Mouse (Mus musculus): ENCODE results near the gene Vmn1r155. TPM values are rescaled to one million over a fixed set of nuclear protein-coding genes. Genes with fewer than 3 reads are reported as not detected.
"Not testable (repeated sequence)": the region's sequence is repeated elsewhere in the genome, so short reads cannot be mapped to it uniquely, and the experiment has no call there.

The Vmn1r155 gene
- polyA plus RNA-seq (2014; fragmentation: Nextera tagmentation; extraction: Ambion mirVana), result not detected in 2 replicates

DNA sequence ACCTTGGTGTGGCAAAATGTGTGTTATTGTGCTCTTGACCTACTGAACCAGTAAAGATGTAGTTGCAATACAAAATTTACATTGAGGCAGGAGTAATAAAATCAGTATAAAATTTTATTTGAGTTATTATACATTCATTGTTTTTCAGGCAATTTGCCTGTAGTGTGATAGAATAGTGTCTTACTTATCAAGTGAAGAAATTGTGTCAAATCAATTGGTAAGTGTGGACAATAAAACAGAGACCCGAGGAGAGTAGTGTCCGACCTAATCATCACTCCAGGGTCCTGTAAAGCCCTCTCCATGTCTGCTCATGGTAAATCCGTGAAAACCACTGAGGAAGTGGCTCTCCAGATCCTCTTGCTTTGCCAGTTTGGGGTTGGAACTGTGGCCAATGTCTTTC is at the start of gene Vmn1r155:
Gene Vmn1r155 (plus strand): TSS at position 301 of the 400 bp plus-strand sequence.
- not testable (repeated sequence) for H3K9ac ChIP-seq (replicated peaks; ENCODE audit: low read length); H3K4me1 ChIP-seq (ENCODE audit: control insufficient read depth, insufficient read depth, low read length); H3K4me3 ChIP-seq (replicated peaks; ENCODE audit: low read depth, low read length); H3K9me3 ChIP-seq (ENCODE audit: control insufficient read depth, low read length); H3K27me3 ChIP-seq (ENCODE audit: control insufficient read depth, insufficient read depth, low read length); DNase-seq; H3K27ac ChIP-seq (replicated peaks; ENCODE audit: low read depth, low read length); ATAC-seq (ENCODE audit: low FRiP score, low TSS enrichment); H3K36me3 ChIP-seq (ENCODE audit: control insufficient read depth, insufficient read depth, low read length); H3K4me2 ChIP-seq (ENCODE audit: low read length)
- no CpG with 5 or more reads among the region's 3 CpGs for WGBS

DNA sequence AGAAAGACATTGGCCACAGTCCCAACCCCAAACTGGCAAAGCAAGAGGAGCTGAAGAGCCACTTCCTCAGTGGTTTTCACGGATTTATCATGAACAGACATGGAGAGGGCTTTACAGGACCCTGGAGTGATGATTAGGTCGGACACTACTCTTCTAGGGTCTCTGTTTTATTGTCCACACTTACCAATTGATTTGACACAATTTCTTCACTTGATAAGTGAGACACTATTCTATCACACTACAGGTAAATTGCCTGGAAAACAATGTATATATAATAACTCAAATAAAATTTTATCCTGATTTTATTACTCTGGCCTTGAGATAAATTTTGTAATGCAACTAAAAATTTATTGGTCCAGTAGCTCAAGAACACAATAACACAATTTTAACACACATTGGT is 34.4 kb downstream of the Vmn1r155 start, which contains the start of gene Gm8693:
Gene Gm8693 (minus strand): TSS at position 101 of the 400 bp plus-strand sequence.
- H3K4me3 ChIP-seq (replicated peaks; ENCODE audit: low read depth, low read length); H3K9me3 ChIP-seq (ENCODE audit: control insufficient read depth, low read length); DNase-seq; H3K9ac ChIP-seq (replicated peaks; ENCODE audit: low read length); H3K27me3 ChIP-seq (ENCODE audit: control insufficient read depth, insufficient read depth, low read length); ATAC-seq (ENCODE audit: low FRiP score, low TSS enrichment); H3K36me3 ChIP-seq (ENCODE audit: control insufficient read depth, insufficient read depth, low read length); H3K4me1 ChIP-seq (ENCODE audit: control insufficient read depth, insufficient read depth, low read length); H3K4me2 ChIP-seq (ENCODE audit: low read length); H3K27ac ChIP-seq (replicated peaks; ENCODE audit: low read depth, low read length): not testable (repeated sequence)
- WGBS, result no CpG with 5 or more reads among the region's 2 CpGs

Other genes starting within 250 kb of the Vmn1r155 start
- gene Vmn1r148, start 244.4 kb upstream of the Vmn1r155 start, polyA plus RNA-seq (2014; fragmentation: Nextera tagmentation; extraction: Ambion mirVana), result not detected in 2 replicates
- not detected in 2 replicates for gene Vmn1r149, start 219.8 kb upstream of the Vmn1r155 start, polyA plus RNA-seq (2014; fragmentation: Nextera tagmentation; extraction: Ambion mirVana)
- not detected in 2 replicates for gene Gm10665, start 193.9 kb upstream of the Vmn1r155 start, polyA plus RNA-seq (2014; fragmentation: Nextera tagmentation; extraction: Ambion mirVana)
- gene Vmn1r151, start 158.3 kb upstream of the Vmn1r155 start, polyA plus RNA-seq (2014; fragmentation: Nextera tagmentation; extraction: Ambion mirVana), result not detected in 2 replicates
- not detected in 2 replicates for gene Vmn1r152, start 135.1 kb upstream of the Vmn1r155 start, polyA plus RNA-seq (2014; fragmentation: Nextera tagmentation; extraction: Ambion mirVana)
- not detected in 2 replicates for gene Gm8677, start 123.1 kb upstream of the Vmn1r155 start, polyA plus RNA-seq (2014; fragmentation: Nextera tagmentation; extraction: Ambion mirVana)
- not detected in 2 replicates for gene Gm4201, start 92.7 kb upstream of the Vmn1r155 start, polyA plus RNA-seq (2014; fragmentation: Nextera tagmentation; extraction: Ambion mirVana)
- not detected in 2 replicates for gene Gm4565, start 69.9 kb upstream of the Vmn1r155 start, polyA plus RNA-seq (2014; fragmentation: Nextera tagmentation; extraction: Ambion mirVana)
- not detected in 2 replicates for gene Gm8693, start 34.3 kb downstream of the Vmn1r155 start, polyA plus RNA-seq (2014; fragmentation: Nextera tagmentation; extraction: Ambion mirVana)
- gene Gm4567, start 61.7 kb downstream of the Vmn1r155 start, polyA plus RNA-seq (2014; fragmentation: Nextera tagmentation; extraction: Ambion mirVana), result not detected in 2 replicates
- not detected in 2 replicates for gene Vmn1r157, start 103.7 kb downstream of the Vmn1r155 start, polyA plus RNA-seq (2014; fragmentation: Nextera tagmentation; extraction: Ambion mirVana)
- not detected in 2 replicates for gene Vmn1r158, start 132.8 kb downstream of the Vmn1r155 start, polyA plus RNA-seq (2014; fragmentation: Nextera tagmentation; extraction: Ambion mirVana)
- gene Vmn1r159, start 185.6 kb downstream of the Vmn1r155 start, polyA plus RNA-seq (2014; fragmentation: Nextera tagmentation; extraction: Ambion mirVana), result not detected in 2 replicates
- gene Vmn1r160, start 213.2 kb downstream of the Vmn1r155 start, polyA plus RNA-seq (2014; fragmentation: Nextera tagmentation; extraction: Ambion mirVana), result not detected in 2 replicates

All from midbrain, embryonic 14.5 days (tissue).